Mouse (Mus musculus): ENCODE measurements around the gene Olfr635. TPM values are rescaled to one million over a fixed set of nuclear protein-coding genes. Genes with fewer than 3 reads are reported as not detected.
A peak's percentile ranks its signal among the peaks of the same experiment; 100 is the strongest.
"Not testable (repeated sequence)": the region's sequence is repeated elsewhere in the genome, so short reads cannot be mapped to it uniquely, and the experiment has no call there.

Olfr635 gene
- polyA plus RNA-seq (2016; fragmentation: Nextera tagmentation; extraction: Ambion mirVana): not detected in 2 replicates

DNA sequence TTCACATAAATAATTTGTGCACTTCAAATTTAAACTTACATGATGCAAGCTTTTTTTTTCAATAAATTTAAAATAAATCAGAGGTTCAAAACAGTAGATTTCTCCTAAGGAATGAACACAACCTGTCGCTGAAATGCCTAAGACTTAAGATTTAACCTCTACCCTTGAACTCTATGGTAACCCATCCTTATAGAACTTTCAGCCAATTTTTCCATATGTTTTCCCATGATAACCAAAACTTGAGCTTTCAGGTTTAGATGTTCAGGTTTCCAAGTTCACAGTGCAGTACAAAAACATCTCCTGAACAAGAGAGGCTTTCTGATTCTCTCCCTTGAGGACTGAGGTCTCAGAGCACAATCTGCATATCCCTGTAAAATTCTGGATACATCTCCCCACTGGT is at the start of gene Olfr635:
TSS of gene Olfr635 (plus strand) at position 301 of the 400 bp plus-strand sequence.
- no peaks in the 10 kb centered on the region for H3K9me3 ChIP-seq (replicated peaks)
- H3K27ac ChIP-seq: no peak within 1 kb of the TSS
- no peak for ATAC-seq
- H3K4me2 ChIP-seq: no peak within 1 kb of the TSS
- WGBS (ENCODE audit: insufficient replicate concordance): 69% methylated on average over 1 of the region's 1 CpGs
- no peak within 1 kb of the TSS for H3K9ac ChIP-seq
- no peaks in the 10 kb centered on the region for H3K36me3 ChIP-seq
- no peak within 1 kb of the TSS for H3K4me3 ChIP-seq
- no peaks in the 10 kb centered on the region for H3K4me1 ChIP-seq
- no peaks in the 10 kb centered on the region for H3K27me3 ChIP-seq (replicated peaks)

DNA sequence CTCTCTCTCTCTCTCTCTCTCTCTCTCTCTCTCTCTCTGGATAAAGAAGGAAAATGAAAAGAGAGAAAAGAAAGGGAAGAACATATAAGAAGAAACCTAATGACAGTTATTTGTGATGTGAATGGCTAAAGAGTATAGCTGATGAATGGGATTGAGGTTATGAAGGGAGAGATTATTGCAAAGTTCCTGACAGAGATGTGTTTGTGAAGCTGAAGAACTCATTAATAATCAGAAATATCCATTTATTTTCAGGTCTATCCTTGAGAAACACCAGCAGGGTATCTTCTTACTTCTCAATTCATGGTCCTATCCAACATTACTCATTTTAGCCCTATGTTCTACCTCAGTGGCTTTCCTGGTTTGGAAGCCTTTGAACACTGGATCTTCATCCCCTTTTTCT is 42.4 kb upstream of the Olfr635 start, which contains the start of gene Olfr631:
TSS of gene Olfr631 (plus strand) at position 301 of the 400 bp plus-strand sequence.
- H3K4me3 ChIP-seq: no peak within 1 kb of the TSS
- H3K4me2 ChIP-seq: no peak within 1 kb of the TSS
- H3K27me3 ChIP-seq (replicated peaks): 0 out of 2 replicates have a peak, but pooled peaks cover 5% of the 10 kb centered on the region
- H3K4me1 ChIP-seq: no peaks in the 10 kb centered on the region
- no peak for ATAC-seq
- H3K9ac ChIP-seq: no peak within 1 kb of the TSS
- H3K9me3 ChIP-seq (replicated peaks): no peaks in the 10 kb centered on the region
- H3K27ac ChIP-seq: no peak within 1 kb of the TSS
- no peaks in the 10 kb centered on the region for H3K36me3 ChIP-seq

DNA sequence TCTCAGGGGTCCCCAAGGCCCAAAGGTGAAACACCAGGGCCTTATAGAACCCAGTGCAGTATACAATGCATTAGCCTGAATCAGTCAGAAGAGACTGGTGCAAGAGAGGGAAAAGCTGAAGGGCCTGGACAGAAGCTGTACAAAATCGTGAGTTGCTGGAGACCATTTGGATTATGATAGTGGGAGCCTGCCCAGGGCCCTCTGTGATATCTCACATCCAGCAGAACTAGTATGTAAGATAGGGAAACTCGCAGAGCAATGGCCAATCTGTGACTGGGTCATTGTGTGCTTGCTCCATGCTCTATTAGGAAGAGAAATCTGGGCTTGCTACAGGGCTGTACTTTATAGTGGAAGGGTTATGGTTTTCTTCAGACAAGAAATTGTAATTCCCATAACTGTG is 36.7 kb upstream of the Olfr635 start, which contains the start of gene Olfr632:
TSS of gene Olfr632 (plus strand) at position 84 of the 400 bp plus-strand sequence.
- no peak within 1 kb of the TSS for H3K27ac ChIP-seq
- 40% methylated on average over 2 of the region's 2 CpGs for WGBS (ENCODE audit: insufficient replicate concordance)
- H3K27me3 ChIP-seq (replicated peaks): peaks cover 8% of the 10 kb centered on the region; the same call in 1 of the 2 replicates
- no peak within 1 kb of the TSS for H3K9ac ChIP-seq
- peak; percentile 58 for ATAC-seq
- H3K4me2 ChIP-seq: no peak within 1 kb of the TSS
- H3K9me3 ChIP-seq (replicated peaks): no peaks in the 10 kb centered on the region
- peaks cover 6% of the 10 kb centered on the region for H3K4me1 ChIP-seq
- H3K4me3 ChIP-seq: no peak within 1 kb of the TSS
- H3K36me3 ChIP-seq: no peaks in the 10 kb centered on the region

DNA sequence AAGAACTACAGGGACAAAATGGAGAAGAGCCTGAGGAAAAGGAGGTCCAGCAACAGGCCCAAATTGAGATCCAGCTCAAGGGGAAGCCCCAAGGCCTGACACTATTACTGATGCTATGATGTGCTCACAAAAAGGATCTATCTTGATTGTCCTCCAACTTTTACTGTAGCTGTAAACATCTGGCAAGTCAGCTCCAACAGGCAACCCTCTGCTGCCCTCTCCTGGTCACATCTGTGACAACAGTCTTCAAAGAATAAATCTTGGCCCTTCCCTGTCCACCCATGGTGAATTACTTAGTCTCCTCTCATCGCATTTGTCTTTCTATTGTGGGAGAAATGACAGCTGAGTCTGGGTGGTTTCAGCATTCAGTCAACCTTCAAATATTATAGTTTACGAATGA is 28.2 kb upstream of the Olfr635 start:
- H3K36me3 ChIP-seq: no peaks in the 10 kb centered on the region
- H3K9me3 ChIP-seq (replicated peaks): no peaks in the 10 kb centered on the region
- no peaks in the 10 kb centered on the region for H3K27me3 ChIP-seq (replicated peaks)
- WGBS (ENCODE audit: insufficient replicate concordance): 20% methylated on average over 2 of the region's 2 CpGs
- H3K4me1 ChIP-seq: peaks cover 7% of the 10 kb centered on the region
- peak overlapping the region; percentile 47; the same call in 1 of the 2 replicates for H3K9ac ChIP-seq
- H3K4me3 ChIP-seq: no peak overlapping the region
- peak; percentile 84 for ATAC-seq
- peak overlapping the region; percentile 76 for H3K27ac ChIP-seq
- no peak overlapping the region for H3K4me2 ChIP-seq

DNA sequence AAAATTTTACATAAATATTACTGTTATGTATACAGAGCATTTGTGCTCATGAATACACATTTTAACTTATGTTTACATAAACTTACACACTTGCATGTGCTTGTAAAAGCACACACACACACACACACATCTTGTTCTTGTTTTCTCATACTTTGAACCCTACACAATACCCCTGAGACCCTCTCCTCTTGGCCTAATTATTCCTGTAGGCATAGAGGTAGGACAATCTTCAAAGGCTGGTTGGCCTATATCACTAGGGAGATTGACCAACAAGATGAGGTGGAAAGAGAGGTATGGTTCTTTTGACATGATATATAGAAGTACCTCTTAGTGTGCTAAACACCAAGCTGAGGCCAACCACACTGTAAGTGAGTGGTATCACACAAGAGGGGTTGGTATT is 26.8 kb upstream of the Olfr635 start, which contains the start of gene Olfr633:
TSS of gene Olfr633 (plus strand) at position 301 of the 400 bp plus-strand sequence.
- H3K4me2 ChIP-seq: no peak within 1 kb of the TSS
- no peaks in the 10 kb centered on the region for H3K36me3 ChIP-seq
- H3K4me1 ChIP-seq: peaks cover 7% of the 10 kb centered on the region
- H3K9ac ChIP-seq: no peak within 1 kb of the TSS
- no peak within 1 kb of the TSS for H3K4me3 ChIP-seq
- ATAC-seq: no peak
- H3K9me3 ChIP-seq (replicated peaks): no peaks in the 10 kb centered on the region
- H3K27me3 ChIP-seq (replicated peaks): no peaks in the 10 kb centered on the region
- no peak within 1 kb of the TSS for H3K27ac ChIP-seq

DNA sequence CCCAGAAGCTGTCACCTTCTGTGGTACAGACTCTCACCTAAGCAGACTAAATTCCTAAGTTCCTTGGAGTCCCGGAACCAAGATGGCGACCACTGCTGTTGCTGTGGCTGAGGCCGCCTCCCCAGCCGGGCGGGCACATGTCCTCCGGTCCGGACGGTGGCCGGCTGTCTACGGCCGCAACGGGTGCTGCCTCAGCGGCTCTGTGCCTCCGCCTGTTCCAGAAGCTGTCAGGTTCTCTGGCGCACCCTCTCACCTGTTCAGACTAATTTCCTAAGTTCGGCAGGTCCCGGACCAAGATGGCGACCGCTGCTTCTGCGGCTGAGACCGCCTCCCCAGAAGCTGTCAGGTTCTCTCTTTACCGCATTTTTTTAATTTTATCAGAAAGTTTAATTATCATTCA is 4.1 kb upstream of the Olfr635 start:
- H3K4me1 ChIP-seq; H3K4me3 ChIP-seq; H3K36me3 ChIP-seq; H3K9me3 ChIP-seq (replicated peaks); ATAC-seq; H3K9ac ChIP-seq; H3K27ac ChIP-seq; H3K4me2 ChIP-seq; H3K27me3 ChIP-seq (replicated peaks): not testable (repeated sequence)
- 82% methylated on average over 22 of the region's 22 CpGs for WGBS (ENCODE audit: insufficient replicate concordance)

DNA sequence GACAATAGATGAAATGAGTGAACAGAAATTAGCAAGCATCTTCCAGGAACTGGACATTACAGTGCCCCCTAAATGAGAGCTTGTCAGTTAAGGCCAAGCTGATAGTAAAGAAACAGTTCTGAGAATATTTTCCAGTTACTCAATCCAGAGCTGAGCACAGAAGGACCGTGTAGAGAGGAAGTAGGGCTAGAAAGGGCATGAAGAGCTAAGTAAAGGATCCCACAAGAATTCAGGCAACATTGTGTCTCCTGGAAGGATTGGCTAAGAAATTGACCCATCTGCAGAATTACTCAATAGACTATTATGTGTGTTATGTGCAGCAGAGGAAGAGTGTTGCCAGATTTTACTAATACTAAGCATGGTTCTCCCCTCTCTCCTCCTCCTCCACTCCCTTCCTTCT is 830 bp downstream of the Olfr635 start:
- Histone ChIP-seq H3K4me2 (no peak overlapping the region), H3K9me3 (replicated peaks) (no peaks in the 10 kb centered on the region), H3K27me3 (replicated peaks) (no peaks in the 10 kb centered on the region), H3K27ac (no peak overlapping the region), H3K36me3 (no peaks in the 10 kb centered on the region), H3K4me3 (no peak overlapping the region), H3K4me1 (no peaks in the 10 kb centered on the region), H3K9ac (no peak overlapping the region)
- ATAC-seq: no peak
- WGBS (ENCODE audit: insufficient replicate concordance): 26% methylated on average over 1 of the region's 1 CpGs

DNA sequence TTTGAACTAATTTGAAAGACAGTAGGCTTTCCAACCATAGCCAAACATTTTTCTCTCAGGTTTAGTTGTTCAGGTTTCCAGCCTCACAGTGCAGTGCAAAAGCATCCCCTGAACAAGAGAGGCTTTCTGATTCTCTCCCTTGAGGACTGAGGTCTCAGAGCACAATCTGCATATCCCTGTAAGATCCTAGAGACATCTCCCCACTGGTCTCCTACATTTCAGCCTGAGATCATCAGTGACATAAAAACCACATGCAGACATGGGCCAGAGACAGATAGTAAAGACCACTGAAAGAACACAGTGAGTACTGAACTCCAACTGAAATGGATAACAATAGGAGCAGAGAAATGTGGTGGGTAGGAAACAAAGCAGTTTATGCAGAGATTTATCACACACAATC is 27.5 kb downstream of the Olfr635 start, which contains the start of gene Olfr638:
TSS of gene Olfr638 (plus strand) at position 301 of the 400 bp plus-strand sequence.
- Histone ChIP-seq H3K27me3 (replicated peaks) (no peaks in the 10 kb centered on the region), H3K36me3 (no peaks in the 10 kb centered on the region), H3K9ac (no peak within 1 kb of the TSS), H3K4me2 (no peak within 1 kb of the TSS), H3K4me1 (no peaks in the 10 kb centered on the region), H3K27ac (no peak within 1 kb of the TSS), H3K9me3 (replicated peaks) (no peaks in the 10 kb centered on the region), H3K4me3 (no peak within 1 kb of the TSS)
- ATAC-seq: no peak

DNA sequence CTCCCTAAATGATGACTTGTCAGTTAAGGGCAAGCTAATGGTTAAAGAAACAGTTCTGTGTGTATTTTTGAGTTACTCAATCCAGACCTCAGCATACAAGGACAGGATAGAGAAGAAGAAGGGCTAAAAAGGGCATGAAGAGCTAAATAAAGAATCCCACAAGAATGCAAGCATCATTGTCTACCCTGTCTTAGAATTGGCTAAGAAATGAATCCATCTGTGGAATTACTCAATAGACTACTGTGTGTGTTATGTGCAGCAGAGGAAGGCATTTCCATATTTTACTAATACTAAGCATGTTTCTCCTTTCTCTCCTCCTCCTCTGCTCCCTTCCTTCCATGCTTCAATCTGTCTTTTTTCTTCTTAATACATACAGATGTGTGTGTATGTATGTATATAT is 28.2 kb downstream of the Olfr635 start:
- H3K9ac ChIP-seq: no peak overlapping the region
- no peak overlapping the region for H3K4me3 ChIP-seq
- H3K36me3 ChIP-seq: no peaks in the 10 kb centered on the region
- ATAC-seq: no peak
- no peaks in the 10 kb centered on the region for H3K9me3 ChIP-seq (replicated peaks)
- H3K27ac ChIP-seq: no peak overlapping the region
- H3K27me3 ChIP-seq (replicated peaks): no peaks in the 10 kb centered on the region
- no peak overlapping the region for H3K4me2 ChIP-seq
- no peaks in the 10 kb centered on the region for H3K4me1 ChIP-seq

DNA sequence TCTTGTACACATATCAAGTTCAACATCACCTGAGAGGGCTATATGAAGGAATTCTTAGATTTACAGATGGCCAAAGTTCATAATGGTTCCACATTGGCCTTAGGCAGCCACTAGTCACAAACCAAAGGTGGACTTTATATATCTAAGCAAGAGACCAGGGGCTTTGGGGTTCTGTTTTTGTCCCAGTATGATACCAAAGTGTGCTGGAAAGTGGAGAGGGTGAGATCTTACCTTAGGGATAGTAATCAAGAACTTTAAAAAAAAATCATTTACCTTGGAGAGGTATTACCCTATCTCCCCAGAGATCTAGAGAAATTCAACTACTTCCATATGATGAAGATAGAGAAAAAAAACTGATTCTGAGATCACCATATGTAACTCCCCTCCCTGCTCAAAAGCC is 46.3 kb downstream of the Olfr635 start, which contains the start of gene Olfr639:
TSS of gene Olfr639 (minus strand) at position 101 of the 400 bp plus-strand sequence.
- H3K9ac ChIP-seq: no peak within 1 kb of the TSS
- no peak within 1 kb of the TSS for H3K4me2 ChIP-seq
- H3K9me3 ChIP-seq (replicated peaks): no peaks in the 10 kb centered on the region
- H3K36me3 ChIP-seq: no peaks in the 10 kb centered on the region
- no peak for ATAC-seq
- no peaks in the 10 kb centered on the region for H3K4me1 ChIP-seq
- H3K27ac ChIP-seq: no peak within 1 kb of the TSS
- no peak within 1 kb of the TSS for H3K4me3 ChIP-seq
- H3K27me3 ChIP-seq (replicated peaks): no peaks in the 10 kb centered on the region

DNA sequence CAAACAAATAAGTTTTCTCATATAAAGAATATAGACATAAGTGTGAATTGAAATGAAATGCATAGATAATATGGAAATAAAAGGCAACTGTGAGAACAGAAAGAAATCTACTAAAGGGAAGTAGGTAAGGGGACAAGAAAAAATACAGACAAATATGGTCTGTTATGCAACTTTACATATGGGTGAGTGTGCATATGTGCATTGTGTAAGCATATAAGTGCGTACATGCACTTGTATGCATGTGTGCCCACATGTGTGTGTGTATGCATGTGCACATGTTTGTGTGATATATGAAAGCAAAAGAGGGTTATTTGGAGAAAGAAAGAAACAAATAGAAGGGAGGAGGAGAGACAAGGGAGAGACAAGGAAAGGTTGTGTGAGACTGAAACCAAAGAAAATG is 48.0 kb downstream of the Olfr635 start:
- H3K4me1 ChIP-seq: no peaks in the 10 kb centered on the region
- no peak overlapping the region for H3K9ac ChIP-seq
- no peaks in the 10 kb centered on the region for H3K27me3 ChIP-seq (replicated peaks)
- H3K27ac ChIP-seq: no peak overlapping the region
- no peaks in the 10 kb centered on the region for H3K36me3 ChIP-seq
- no peak for ATAC-seq
- no peak overlapping the region for H3K4me2 ChIP-seq
- H3K9me3 ChIP-seq (replicated peaks): no peaks in the 10 kb centered on the region
- WGBS (ENCODE audit: insufficient replicate concordance): 68% methylated on average over 1 of the region's 1 CpGs
- no peak overlapping the region for H3K4me3 ChIP-seq

DNA sequence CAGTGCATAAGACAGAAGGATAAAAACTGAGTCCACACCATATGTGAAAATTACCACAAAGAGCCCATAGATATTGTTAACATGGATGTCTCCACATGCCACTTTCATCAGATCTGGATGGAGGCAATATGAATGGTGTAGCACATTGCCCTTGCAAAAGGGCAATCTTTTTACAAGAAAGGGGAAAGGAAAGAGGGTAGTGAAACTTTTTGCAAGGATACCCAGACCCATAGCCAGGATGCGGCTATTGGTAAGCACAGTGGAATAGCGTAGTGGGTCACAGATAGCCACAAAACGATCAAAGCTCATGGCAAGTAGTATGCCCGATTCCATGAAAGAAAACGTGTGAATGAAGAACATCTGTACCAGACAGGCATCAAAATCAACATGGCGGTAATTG is 50.7 kb downstream of the Olfr635 start:
- Histone ChIP-seq H3K4me2 (no peak overlapping the region), H3K27me3 (replicated peaks) (no peaks in the 10 kb centered on the region), H3K9ac (no peak overlapping the region), H3K36me3 (no peaks in the 10 kb centered on the region), H3K4me1 (no peaks in the 10 kb centered on the region), H3K4me3 (no peak overlapping the region), H3K27ac (no peak overlapping the region), H3K9me3 (replicated peaks) (no peaks in the 10 kb centered on the region)
- no peak for ATAC-seq
- WGBS (ENCODE audit: insufficient replicate concordance): 77% methylated on average over 6 of the region's 6 CpGs

DNA sequence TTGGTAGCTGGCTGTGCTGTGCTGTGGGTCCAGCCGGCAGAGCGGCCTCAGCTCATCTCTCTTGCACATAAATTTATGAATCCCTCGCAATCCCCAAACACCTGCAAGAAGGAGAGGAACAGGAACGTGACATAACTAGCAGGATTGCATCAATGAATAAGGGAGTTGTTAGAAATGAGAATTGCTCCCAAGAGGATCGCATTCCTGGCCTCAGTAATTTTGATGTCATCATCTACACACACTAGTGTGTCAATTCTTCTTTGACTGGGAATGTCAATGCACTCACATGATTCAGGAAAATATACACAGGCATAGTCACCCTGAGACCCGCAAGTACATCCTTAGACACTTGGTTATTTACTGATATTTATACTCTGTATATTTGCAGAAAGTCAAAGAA is 54.5 kb downstream of the Olfr635 start, which contains the start of gene Olfr640:
TSS of gene Olfr640 (minus strand) at position 101 of the 400 bp plus-strand sequence.
- WGBS (ENCODE audit: insufficient replicate concordance): 65% methylated on average over 6 of the region's 6 CpGs

More for the DNA sequence above, 54.5 kb downstream of the Olfr635 start, which contains the start of gene Olfr640:
- ATAC-seq: no peak
- Histone ChIP-seq H3K27me3 (replicated peaks) (no peaks in the 10 kb centered on the region), H3K36me3 (no peaks in the 10 kb centered on the region), H3K9ac (no peak within 1 kb of the TSS), H3K4me3 (no peak within 1 kb of the TSS), H3K9me3 (replicated peaks) (no peaks in the 10 kb centered on the region), H3K4me1 (no peaks in the 10 kb centered on the region), H3K4me2 (no peak within 1 kb of the TSS), H3K27ac (no peak within 1 kb of the TSS)
